Mouse (Mus musculus) lung, embryonic 14.5 days (tissue): Measurements from ENCODE around the gene Dusp1. TPM values are rescaled to one million over a fixed set of nuclear protein-coding genes. Genes with fewer than 3 reads are reported as not detected.

Source experiments
- ATAC-seq: fragments of 200-750 bp; cut with Nextera tagmentation; 2 replicates; pipeline ENCODE4 v1.8.0; 2017; ENCODE audit warnings: mild to moderate bottlenecking, moderate TSS enrichment, moderate library complexity; ENCODE audit not compliant: insufficient read depth
- DNase-seq: peaks from one replicate; pipeline ENCODE4 v3.0.0-alpha.2; 2015
- H3K27ac ChIP-seq: fragments of 300-500 bp; sonication (generic); 2 replicates; pipeline ENCODE4 v1.5.1; 2014; ENCODE audit warnings: low read depth, mild to moderate bottlenecking, moderate library complexity
- H3K27me3 ChIP-seq: fragments of 300-500 bp; sonication (generic); 2 replicates; pipeline ENCODE4 v1.6.1; 2014; ENCODE audit warnings: low read length, control low read depth; ENCODE audit not compliant: insufficient read depth
- H3K36me3 ChIP-seq: fragments of 300-500 bp; sonication (generic); 2 replicates; pipeline ENCODE4 v1.6.1; 2014; ENCODE audit warnings: control low read depth; ENCODE audit not compliant: insufficient read depth
- H3K4me1 ChIP-seq: fragments of 300-500 bp; sonication (generic); 2 replicates; pipeline ENCODE4 v1.6.1; 2014; ENCODE audit warnings: antibody characterized with exemption, control low read depth; ENCODE audit not compliant: insufficient read depth
- H3K4me2 ChIP-seq: fragments of 300-500 bp; sonication (generic); 2 replicates; pipeline ENCODE4 v1.6.1; 2014; ENCODE audit warnings: mild to moderate bottlenecking
- H3K4me3 ChIP-seq: fragments of 300-500 bp; sonication (generic); 2 replicates; pipeline ENCODE4 v1.5.1; 2014; ENCODE audit warnings: low read depth, low read length
- H3K9ac ChIP-seq: fragments of 300-500 bp; sonication (generic); 2 replicates; pipeline ENCODE4 v1.6.1; 2014
- H3K9me3 ChIP-seq: fragments of 300-500 bp; sonication (generic); 2 replicates; pipeline ENCODE4 v1.6.1; 2016; ENCODE audit warnings: low read depth, low read length, control low read depth
- CTCF ChIP-seq: IDR thresholded peaks from 2 replicates; pipeline ENCODE4 v1.5.1; 2016; ENCODE audit warnings: antibody characterized with exemption, low read depth
- WGBS: fragments of 180-500 bp; shearing (Covaris S2); extraction: QIAGEN DNeasy Blood & Tissue Kit; methylation state at CpG from one replicate; pipeline ENCODE4 v1.1.7; 2014; 5-methylcytosine and 5-hydroxymethylcytosine counted together
- polyA plus RNA-seq: library from polyadenylated mRNA; unstranded; fragments of >200 nt; fragmentation: Nextera tagmentation; extraction: Ambion mirVana; gene quantifications from 2 replicates; pipeline ENCODE4 v1.2.1, GENCODE M21; 2014

Dusp1 gene
- polyA plus RNA-seq, 1 experiment from 2014 or later, result 24.5 TPM

- no peaks in the 10 kb centered on the region for H3K9me3 ChIP-seq
- H3K27ac ChIP-seq, result no peak overlapping the region
- H3K9ac ChIP-seq, result no peak overlapping the region
- no peak overlapping the region for H3K4me2 ChIP-seq
- H3K4me3 ChIP-seq, result no peak overlapping the region
- H3K27me3 ChIP-seq, result no peaks in the 10 kb centered on the region
- DNase-seq, result no peak
- no peaks in the 10 kb centered on the region for H3K36me3 ChIP-seq
- TF ChIP-seq CTCF, result no peak
- WGBS, result 72% methylated on average over 4 of the region's 4 CpGs
- H3K4me1 ChIP-seq, result no peaks in the 10 kb centered on the region
- ATAC-seq, result no peak
Observed at GRCm38 (mm10) chr17:26480956-26481355, 81.0 kb downstream of the Dusp1 start.

DNA sequence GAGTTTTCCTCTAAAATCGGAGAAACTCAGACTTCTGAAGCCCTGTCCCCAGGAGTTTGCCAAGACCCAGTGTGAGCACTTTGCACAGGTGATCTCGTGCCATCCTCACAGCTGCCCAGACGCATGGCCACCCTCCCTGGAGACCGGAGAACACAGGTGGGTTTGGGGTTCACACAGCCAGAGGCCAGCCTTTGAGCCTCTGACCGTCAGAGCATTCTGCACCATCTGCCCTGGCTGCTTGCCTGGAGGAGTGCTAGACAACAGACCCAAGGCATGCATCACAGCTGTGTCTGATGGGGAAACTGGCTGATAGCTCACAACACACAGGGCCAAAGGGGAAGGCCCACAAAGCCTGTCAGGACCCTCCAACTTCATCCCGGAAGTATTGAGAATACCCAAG lies 82.3 kb downstream of the Dusp1 start:
- Histone ChIP-seq H3K9ac (no peak overlapping the region), H3K4me3 (no peak overlapping the region), H3K4me2 (no peak overlapping the region), H3K27ac (no peak overlapping the region), H3K9me3 (no peaks in the 10 kb centered on the region), H3K36me3 (no peaks in the 10 kb centered on the region), H3K4me1 (no peaks in the 10 kb centered on the region), H3K27me3 (no peaks in the 10 kb centered on the region)
- 63% methylated on average over 6 of the region's 6 CpGs for WGBS
- DNase-seq, result peak; percentile 28
- ATAC-seq, result no peak
- TF ChIP-seq CTCF, result no peak

DNA sequence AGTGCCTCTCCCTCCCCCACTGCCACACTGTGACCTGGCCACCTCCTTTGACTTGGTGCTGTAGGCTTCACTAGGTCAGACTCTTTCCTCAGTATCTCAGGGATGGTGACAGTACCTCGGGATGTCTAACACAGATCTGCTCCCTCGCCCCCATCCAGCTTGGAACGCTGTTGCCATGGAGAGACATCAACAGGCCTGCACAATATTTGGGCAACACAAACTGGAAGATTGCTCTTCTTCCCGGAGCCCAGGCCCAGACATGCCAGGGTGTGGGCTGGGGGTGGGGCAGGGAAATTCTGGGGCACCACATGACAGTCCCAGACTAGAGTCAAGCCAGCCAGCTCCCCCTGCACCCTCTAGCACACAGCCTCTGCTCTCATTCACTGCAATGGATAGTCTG lies 83.3 kb downstream of the Dusp1 start:
- Histone ChIP-seq H3K4me2 (no peak overlapping the region), H3K4me1 (no peaks in the 10 kb centered on the region), H3K27me3 (no peaks in the 10 kb centered on the region), H3K36me3 (no peaks in the 10 kb centered on the region), H3K4me3 (no peak overlapping the region), H3K9me3 (no peaks in the 10 kb centered on the region), H3K9ac (no peak overlapping the region), H3K27ac (no peak overlapping the region)
- no peak for ATAC-seq
- 63% methylated on average over 4 of the region's 4 CpGs for WGBS
- no peak for DNase-seq
- TF ChIP-seq CTCF, result no peak

GRCm38 (mm10) chr17:26476871-26477270 lies 85.1 kb downstream of the Dusp1 start:
- Histone ChIP-seq H3K4me3 (no peak overlapping the region), H3K27ac (no peak overlapping the region), H3K36me3 (no peaks in the 10 kb centered on the region), H3K27me3 (no peaks in the 10 kb centered on the region), H3K4me1 (no peaks in the 10 kb centered on the region), H3K4me2 (no peak overlapping the region), H3K9ac (no peak overlapping the region), H3K9me3 (no peaks in the 10 kb centered on the region)
- DNase-seq (no peak), ATAC-seq (no peak)
- 51% methylated on average over 6 of the region's 6 CpGs for WGBS
- TF ChIP-seq CTCF, result no peak

- ATAC-seq (no peak), DNase-seq (no peak)
- Histone ChIP-seq H3K9ac (no peak overlapping the region), H3K27me3 (no peaks in the 10 kb centered on the region), H3K9me3 (no peaks in the 10 kb centered on the region), H3K4me1 (no peaks in the 10 kb centered on the region), H3K4me3 (no peak overlapping the region), H3K27ac (no peak overlapping the region), H3K4me2 (no peak overlapping the region), H3K36me3 (no peaks in the 10 kb centered on the region)
- 74% methylated on average over 13 of the region's 13 CpGs for WGBS
- no peak for TF ChIP-seq CTCF
Observed at GRCm38 (mm10) chr17:26468102-26468894, 93.6 kb downstream of the Dusp1 start.

GRCm38 (mm10) chr17:26467619-26468018 lies 94.3 kb downstream of the Dusp1 start:
- Histone ChIP-seq H3K9me3 (no peaks in the 10 kb centered on the region), H3K9ac (no peak overlapping the region), H3K4me3 (no peak overlapping the region), H3K4me1 (no peaks in the 10 kb centered on the region), H3K27ac (no peak overlapping the region), H3K4me2 (no peak overlapping the region), H3K27me3 (no peaks in the 10 kb centered on the region), H3K36me3 (no peaks in the 10 kb centered on the region)
- ATAC-seq (no peak), DNase-seq (no peak)
- WGBS, result 63% methylated on average over 4 of the region's 4 CpGs
- no peak for TF ChIP-seq CTCF

- H3K4me1 ChIP-seq, result no peaks in the 10 kb centered on the region
- H3K9me3 ChIP-seq, result no peaks in the 10 kb centered on the region
- 4% methylated on average over 4 of the region's 4 CpGs for WGBS
- ATAC-seq (peak; percentile 72), DNase-seq (peak; percentile 92)
- TF ChIP-seq CTCF, result peak; percentile 90
- H3K27me3 ChIP-seq, result no peaks in the 10 kb centered on the region
- H3K4me2 ChIP-seq, result peak overlapping the region; percentile 31
- H3K9ac ChIP-seq, result no peak overlapping the region
- no peak overlapping the region for H3K4me3 ChIP-seq
- H3K27ac ChIP-seq, result no peak overlapping the region
- H3K36me3 ChIP-seq, result no peaks in the 10 kb centered on the region
Observed at GRCm38 (mm10) chr17:26466741-26467150, 95.2 kb downstream of the Dusp1 start.
